Mouse (Mus musculus) stomach, embryonic 14.5 days (tissue): ENCODE data around the gene 1700016H13Rik. TPM values are rescaled to one million over a fixed set of nuclear protein-coding genes. Genes with fewer than 3 reads are reported as not detected.
A peak's percentile ranks its signal among the peaks of the same experiment; 100 is the strongest.

Experiments used
- ATAC-seq: fragments of 200-750 bp; cut with Nextera tagmentation; 2 replicates; pipeline ENCODE4 v1.8.0; 2017; ENCODE audit warnings: low read depth, moderate TSS enrichment; ENCODE audit not compliant: insufficient number of reproducible peaks, insufficient read depth, low FRiP score
- H3K27ac ChIP-seq: fragments of 300-500 bp; sonication (generic); 2 replicates; pipeline ENCODE4 v1.5.1; 2014; ENCODE audit warnings: mild to moderate bottlenecking, low read length, moderate library complexity, mixed read lengths
- H3K27me3 ChIP-seq: fragments of 300-500 bp; sonication (generic); 2 replicates; pipeline ENCODE4 v1.6.1; 2014; ENCODE audit warnings: low read length, control low read depth, mixed read lengths; ENCODE audit not compliant: control insufficient read depth, insufficient read depth
- H3K36me3 ChIP-seq: fragments of 300-500 bp; sonication (generic); 2 replicates; pipeline ENCODE4 v1.6.1; 2014; ENCODE audit warnings: mild to moderate bottlenecking, control low read depth, low read length, moderate library complexity, mixed read lengths; ENCODE audit not compliant: control insufficient read depth, insufficient read depth
- H3K4me1 ChIP-seq: fragments of 300-500 bp; sonication (generic); 2 replicates; pipeline ENCODE4 v1.6.1; 2014; ENCODE audit warnings: low read length, control low read depth, mixed read lengths; ENCODE audit not compliant: control insufficient read depth, insufficient read depth
- H3K4me2 ChIP-seq: fragments of 300-500 bp; sonication (generic); replicated peaks from 2 replicates; pipeline ENCODE4 v1.6.1; 2014; ENCODE audit warnings: low read depth, low read length, control low read depth
- H3K4me3 ChIP-seq: fragments of 300-500 bp; sonication (generic); 2 replicates; pipeline ENCODE4 v1.5.1; 2014; ENCODE audit warnings: low read depth, low read length, control low read depth
- H3K9ac ChIP-seq: fragments of 300-500 bp; sonication (generic); replicated peaks from 2 replicates; pipeline ENCODE4 v1.6.1; 2014; ENCODE audit warnings: low read depth, mild to moderate bottlenecking, control low read depth, low read length, moderate library complexity, mixed read lengths
- H3K9me3 ChIP-seq: fragments of 300-500 bp; sonication (generic); 2 replicates; pipeline ENCODE4 v1.6.1; 2016; ENCODE audit warnings: low read depth, low read length, control low read depth; ENCODE audit not compliant: control insufficient read depth
- WGBS: fragments of 180-500 bp; shearing (Covaris S2); extraction: QIAGEN DNeasy Blood & Tissue Kit; methylation state at CpG from one replicate; pipeline ENCODE4 v1.1.7; 2014; 5-methylcytosine and 5-hydroxymethylcytosine counted together
- polyA plus RNA-seq: library from polyadenylated mRNA; unstranded; fragments of >200 nt; fragmentation: Nextera tagmentation; extraction: Ambion mirVana; gene quantifications from 2 replicates; pipeline ENCODE4 v1.2.1, GENCODE M21; 2014

Gene 1700016H13Rik
- polyA plus RNA-seq, 1 experiment from 2014 or later = 0.26 TPM

DNA sequence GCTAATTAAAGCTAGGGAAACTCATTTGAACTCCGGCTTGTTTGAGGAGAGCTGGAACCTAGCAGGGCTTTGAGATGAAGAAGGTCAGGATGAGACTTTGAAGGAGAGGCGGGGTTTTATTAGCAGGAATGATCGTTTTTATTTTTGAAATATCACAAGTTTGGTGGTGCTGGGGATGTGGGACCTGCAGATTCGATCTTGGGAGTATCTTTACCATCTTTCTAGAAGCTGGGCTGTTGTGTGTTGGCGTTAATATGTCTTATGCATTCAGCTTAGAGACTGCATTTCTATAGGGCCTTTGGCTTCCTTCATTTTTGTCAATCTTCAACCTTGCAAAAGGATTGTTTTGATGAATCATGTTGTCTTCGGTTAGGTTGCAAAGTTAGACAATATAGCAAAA lies 38.3 kb upstream of the 1700016H13Rik start:
- WGBS = 49% methylated on average over 6 of the region's 6 CpGs
- no peak for ATAC-seq
- Histone ChIP-seq H3K4me1 (0 out of 2 replicates have a peak, but pooled peaks cover 4% of the 10 kb centered on the region), H3K4me2 (no peak overlapping the region), H3K27ac (no peak overlapping the region), H3K9ac (no peak overlapping the region), H3K27me3 (peaks cover 7% of the 10 kb centered on the region; the same call in 1 of the 2 replicates), H3K9me3 (no peaks in the 10 kb centered on the region), H3K4me3 (no peak overlapping the region), H3K36me3 (no peaks in the 10 kb centered on the region)

- Histone ChIP-seq H3K4me3 (peak overlapping the region; percentile 59), H3K27me3 (peaks cover 7% of the 10 kb centered on the region; the same call in 1 of the 2 replicates), H3K27ac (0 out of 2 replicates have a peak overlapping the region, but pooled peaks have one; percentile 6), H3K36me3 (no peaks in the 10 kb centered on the region), H3K9me3 (no peaks in the 10 kb centered on the region), H3K9ac (no peak overlapping the region), H3K4me1 (0 out of 2 replicates have a peak, but pooled peaks cover 4% of the 10 kb centered on the region), H3K4me2 (peak overlapping the region; percentile 100)
- 2% methylated on average over 28 of the region's 28 CpGs for WGBS
- ATAC-seq = no peak
Measured at GRCm38 (mm10) chr5:103693041-103693641, 37.3 kb upstream of the 1700016H13Rik start.

DNA sequence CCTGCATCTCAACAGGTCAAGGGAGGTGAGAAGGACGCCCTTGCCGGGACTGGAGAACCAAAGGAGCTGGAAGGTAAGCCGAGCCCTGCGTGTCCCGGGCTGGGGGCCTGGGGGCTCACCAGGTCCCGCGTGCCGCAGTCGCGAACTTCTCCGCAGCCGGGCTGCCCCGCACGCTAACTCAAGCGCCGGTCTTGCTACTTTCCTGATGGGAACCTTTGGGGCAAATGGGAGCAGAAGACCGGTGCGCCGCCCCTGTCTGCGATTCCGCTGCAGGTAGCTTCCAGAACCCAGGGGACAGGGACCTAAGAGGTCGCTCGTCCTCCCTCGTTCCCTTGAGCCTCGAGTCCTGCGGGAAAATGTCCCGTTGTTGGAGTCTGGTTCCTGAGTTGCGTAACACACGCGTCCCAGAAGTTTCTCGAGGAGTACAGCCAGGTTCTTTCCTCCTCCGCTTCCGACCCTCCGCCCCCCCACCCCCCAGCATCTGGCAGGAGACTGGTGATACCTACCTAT lies 36.8 kb upstream of the 1700016H13Rik start:
- Histone ChIP-seq H3K27ac (no peak overlapping the region), H3K27me3 (peaks cover 7% of the 10 kb centered on the region; the same call in 1 of the 2 replicates), H3K4me2 (peak overlapping the region; percentile 100), H3K9ac (no peak overlapping the region), H3K36me3 (no peaks in the 10 kb centered on the region), H3K4me1 (0 out of 2 replicates have a peak, but pooled peaks cover 4% of the 10 kb centered on the region), H3K4me3 (peak overlapping the region; percentile 59), H3K9me3 (no peaks in the 10 kb centered on the region)
- 0 out of 2 replicates have a peak, but pooled peaks have one; percentile 21 for ATAC-seq
- WGBS = under 1% methylated on average over 34 of the region's 34 CpGs

DNA sequence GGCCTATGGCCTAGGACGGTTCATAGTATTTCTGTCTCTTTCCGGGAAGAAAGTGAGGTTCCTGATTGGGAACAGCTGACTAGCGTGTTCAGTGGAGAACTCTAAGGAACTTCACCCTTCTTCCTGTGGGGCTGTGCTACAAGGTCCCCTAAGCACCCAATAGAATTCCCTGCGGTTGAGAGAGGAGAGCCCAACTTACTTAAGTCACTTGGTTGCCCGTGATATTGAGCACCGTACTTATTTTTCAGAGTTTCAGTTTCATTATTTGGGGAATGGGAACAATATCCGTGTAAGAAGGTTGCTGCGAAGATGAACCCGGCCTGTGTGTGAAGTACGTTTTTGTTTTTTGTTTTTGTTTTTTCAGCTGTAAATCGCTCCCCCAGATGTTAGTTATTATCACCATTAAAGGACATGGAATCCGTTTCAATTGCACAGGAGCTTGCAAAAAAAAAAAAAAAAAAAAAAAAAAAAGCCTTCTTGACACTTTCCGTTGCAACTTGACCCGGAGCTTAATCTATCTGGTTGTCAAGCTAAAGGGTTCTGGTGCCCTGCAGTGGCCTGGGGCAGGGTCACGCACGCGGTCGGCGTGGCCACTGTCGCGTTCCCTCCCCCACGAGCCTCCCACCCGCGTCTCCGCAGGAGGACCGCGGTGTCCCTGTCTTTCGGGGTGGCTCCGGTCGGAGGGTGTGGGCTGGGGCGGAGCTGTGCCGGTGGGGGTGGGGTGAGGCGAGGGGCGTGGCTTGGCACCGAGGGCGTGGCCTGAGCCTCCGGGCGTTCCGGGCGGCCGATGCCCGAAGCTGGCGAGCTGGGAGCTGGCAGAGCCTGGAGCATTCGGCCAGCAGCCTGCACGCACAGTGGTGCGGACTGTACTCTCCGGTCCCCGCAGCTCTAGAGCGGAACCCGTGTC lies 36.1 kb upstream of the 1700016H13Rik start, which contains the start of gene Aff1:
Gene Aff1, plus strand, starts transcription at position 751 of the 907 bp plus-strand sequence.
- WGBS = 5% methylated on average over 50 of the region's 50 CpGs
- 0 out of 2 replicates have a peak, but pooled peaks cover 4% of the 10 kb centered on the region for H3K4me1 ChIP-seq

GRCm38 (mm10) chr5:103691171-103691570 lies 35.4 kb upstream of the 1700016H13Rik start:
- Histone ChIP-seq H3K4me1 (0 out of 2 replicates have a peak, but pooled peaks cover 4% of the 10 kb centered on the region), H3K36me3 (no peaks in the 10 kb centered on the region), H3K4me3 (no peak overlapping the region), H3K9me3 (no peaks in the 10 kb centered on the region), H3K4me2 (no peak overlapping the region), H3K9ac (no peak overlapping the region), H3K27me3 (peaks cover 7% of the 10 kb centered on the region; the same call in 1 of the 2 replicates), H3K27ac (no peak overlapping the region)
- no peak for ATAC-seq

More for the DNA sequence above, 36.1 kb upstream of the 1700016H13Rik start, which contains the start of gene Aff1:
- Histone ChIP-seq H3K36me3 (no peaks in the 10 kb centered on the region), H3K9me3 (no peaks in the 10 kb centered on the region), H3K27me3 (peaks cover 7% of the 10 kb centered on the region; the same call in 1 of the 2 replicates), H3K4me3 (peak within 1 kb of the TSS; percentile 59), H3K27ac (0 out of 2 replicates have a peak within 1 kb of the TSS, but pooled peaks have one; percentile 6), H3K4me2 (peak within 1 kb of the TSS; percentile 100), H3K9ac (no peak within 1 kb of the TSS)
- peak; percentile 89 for ATAC-seq

- ATAC-seq = no peak
- Histone ChIP-seq H3K9me3 (no peaks in the 10 kb centered on the region), H3K9ac (no peak overlapping the region), H3K4me2 (no peak overlapping the region), H3K4me1 (0 out of 2 replicates have a peak, but pooled peaks cover 4% of the 10 kb centered on the region), H3K27ac (no peak overlapping the region), H3K36me3 (no peaks in the 10 kb centered on the region), H3K4me3 (no peak overlapping the region), H3K27me3 (peaks cover 7% of the 10 kb centered on the region; the same call in 1 of the 2 replicates)
- WGBS = 86% methylated on average over 8 of the region's 8 CpGs
Measured at GRCm38 (mm10) chr5:103690190-103690589, 34.4 kb upstream of the 1700016H13Rik start.

GRCm38 (mm10) chr5:103689645-103690044 lies 33.8 kb upstream of the 1700016H13Rik start:
- 0 out of 2 replicates have a peak, but pooled peaks cover 4% of the 10 kb centered on the region for H3K4me1 ChIP-seq
- no peak overlapping the region for H3K4me2 ChIP-seq
- no peaks in the 10 kb centered on the region for H3K9me3 ChIP-seq
- no peak overlapping the region for H3K9ac ChIP-seq
- H3K36me3 ChIP-seq = no peaks in the 10 kb centered on the region
- ATAC-seq = no peak
- H3K4me3 ChIP-seq = no peak overlapping the region
- 76% methylated on average over 5 of the region's 5 CpGs for WGBS
- H3K27ac ChIP-seq = no peak overlapping the region
- peaks cover 7% of the 10 kb centered on the region; the same call in 1 of the 2 replicates for H3K27me3 ChIP-seq

GRCm38 (mm10) chr5:103681824-103682223 lies 26.0 kb upstream of the 1700016H13Rik start:
- Histone ChIP-seq H3K9ac (no peak overlapping the region), H3K4me1 (no peaks in the 10 kb centered on the region), H3K4me3 (no peak overlapping the region), H3K27ac (no peak overlapping the region), H3K9me3 (no peaks in the 10 kb centered on the region), H3K36me3 (no peaks in the 10 kb centered on the region), H3K4me2 (no peak overlapping the region), H3K27me3 (no peaks in the 10 kb centered on the region)
- no peak for ATAC-seq
- WGBS = 55% methylated on average over 3 of the region's 3 CpGs
